Mouse (Mus musculus) midbrain, embryonic 14.5 days (tissue): ENCODE data around the gene Clstn2. TPM values are rescaled to one million over a fixed set of nuclear protein-coding genes. Genes with fewer than 3 reads are reported as not detected.

Experiments used
- ATAC-seq: fragments of 200-750 bp; cut with Nextera tagmentation; 2 replicates; pipeline ENCODE4 v1.8.0; 2017; ENCODE audit warnings: moderate number of reproducible peaks, moderate library complexity; ENCODE audit not compliant: low FRiP score, low TSS enrichment
- DNase-seq: peaks from one replicate; pipeline ENCODE4 v3.0.0-alpha.2; 2015
- H3K27ac ChIP-seq: fragments of 300-500 bp; sonication (generic); replicated peaks from 2 replicates; pipeline ENCODE4 v1.5.1; 2014; ENCODE audit warnings: mild to moderate bottlenecking, low read depth, low read length, moderate library complexity
- H3K27me3 ChIP-seq: fragments of 300-500 bp; sonication (generic); 2 replicates; pipeline ENCODE4 v1.6.1; 2014; ENCODE audit warnings: low read length, control low read depth, mixed read lengths; ENCODE audit not compliant: control insufficient read depth, insufficient read depth
- H3K36me3 ChIP-seq: fragments of 300-500 bp; sonication (generic); 2 replicates; pipeline ENCODE4 v1.6.1; 2014; ENCODE audit warnings: low read length, control low read depth; ENCODE audit not compliant: control insufficient read depth, insufficient read depth
- H3K4me1 ChIP-seq: fragments of 300-500 bp; sonication (generic); 2 replicates; pipeline ENCODE4 v1.6.1; 2014; ENCODE audit warnings: mild to moderate bottlenecking, antibody characterized with exemption, low read length, control low read depth; ENCODE audit not compliant: control insufficient read depth, insufficient read depth
- H3K4me2 ChIP-seq: fragments of 300-500 bp; sonication (generic); 2 replicates; pipeline ENCODE4 v1.6.1; 2014; ENCODE audit warnings: mild to moderate bottlenecking, low read length, moderate library complexity
- H3K4me3 ChIP-seq: fragments of 300-500 bp; sonication (generic); replicated peaks from 2 replicates; pipeline ENCODE4 v1.5.1; 2014; ENCODE audit warnings: low read depth, low read length
- H3K9ac ChIP-seq: fragments of 300-500 bp; sonication (generic); replicated peaks from 2 replicates; pipeline ENCODE4 v1.6.1; 2014; ENCODE audit warnings: mild to moderate bottlenecking, low read length, moderate library complexity
- H3K9me3 ChIP-seq: fragments of 300-500 bp; sonication (generic); 2 replicates; pipeline ENCODE4 v1.6.1; 2016; ENCODE audit warnings: low read length, control low read depth, mixed read lengths; ENCODE audit not compliant: control insufficient read depth
- WGBS: fragments of 180-500 bp; shearing (Covaris S2); extraction: QIAGEN DNeasy Blood & Tissue Kit; methylation state at CpG from one replicate; pipeline ENCODE4 v1.1.7; 2014; 5-methylcytosine and 5-hydroxymethylcytosine counted together
- polyA plus RNA-seq: library from polyadenylated mRNA; unstranded; fragments of >200 nt; fragmentation: Nextera tagmentation; extraction: Ambion mirVana; gene quantifications from 2 replicates; pipeline ENCODE4 v1.2.1, GENCODE M21; 2014

Gene Clstn2
- polyA plus RNA-seq, 1 experiment from 2014 or later, result 8.3 TPM

- Histone ChIP-seq H3K27ac (no peak overlapping the region), H3K9me3 (no peaks in the 10 kb centered on the region), H3K36me3 (no peaks in the 10 kb centered on the region), H3K4me2 (no peak overlapping the region), H3K4me3 (no peak overlapping the region), H3K9ac (no peak overlapping the region), H3K27me3 (no peaks in the 10 kb centered on the region), H3K4me1 (no peaks in the 10 kb centered on the region)
- WGBS, result 97% methylated on average over 1 of the region's 1 CpGs
- ATAC-seq, result no peak
- no peak for DNase-seq
These were observed 505.1 kb downstream of the Clstn2 start for GRCm38 (mm10) chr9:97527926-97528325.

GRCm38 (mm10) chr9:97527276-97527675, 505.7 kb downstream of the Clstn2 start:
- no peak for ATAC-seq
- Histone ChIP-seq H3K4me3 (no peak overlapping the region), H3K27me3 (no peaks in the 10 kb centered on the region), H3K9ac (no peak overlapping the region), H3K27ac (no peak overlapping the region), H3K4me1 (no peaks in the 10 kb centered on the region), H3K4me2 (no peak overlapping the region), H3K9me3 (no peaks in the 10 kb centered on the region), H3K36me3 (no peaks in the 10 kb centered on the region)
- no peak for DNase-seq
- 92% methylated on average over 1 of the region's 1 CpGs for WGBS

DNA sequence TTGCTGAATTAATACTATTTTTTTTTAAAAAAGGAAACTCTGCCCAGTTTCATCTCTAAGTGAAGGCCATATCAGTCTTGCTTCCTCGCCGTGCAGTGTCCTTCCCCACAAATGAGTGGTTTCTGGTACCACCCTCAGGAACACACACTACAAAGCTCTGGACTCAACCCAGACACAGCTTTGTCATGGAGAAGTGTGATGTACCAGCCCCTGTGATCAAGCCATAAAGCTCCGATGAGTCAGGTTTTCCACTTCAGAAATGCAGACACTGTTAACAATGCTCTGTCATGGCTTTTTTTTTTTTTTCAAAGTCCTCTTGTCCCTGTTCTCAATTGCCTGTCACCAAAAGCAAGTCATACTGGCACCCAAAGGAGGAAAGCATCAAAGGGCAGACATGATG, 507.4 kb downstream of the Clstn2 start:
- no peak overlapping the region for H3K4me2 ChIP-seq
- WGBS, result 89% methylated on average over 3 of the region's 3 CpGs
- H3K4me3 ChIP-seq, result no peak overlapping the region
- H3K27ac ChIP-seq, result no peak overlapping the region
- no peaks in the 10 kb centered on the region for H3K27me3 ChIP-seq
- ATAC-seq, result no peak
- no peaks in the 10 kb centered on the region for H3K4me1 ChIP-seq
- no peak overlapping the region for H3K9ac ChIP-seq
- DNase-seq, result no peak
- H3K36me3 ChIP-seq, result no peaks in the 10 kb centered on the region
- H3K9me3 ChIP-seq, result no peaks in the 10 kb centered on the region

GRCm38 (mm10) chr9:97524861-97525260, 508.1 kb downstream of the Clstn2 start:
- no peak overlapping the region for H3K4me2 ChIP-seq
- no peaks in the 10 kb centered on the region for H3K36me3 ChIP-seq
- no peaks in the 10 kb centered on the region for H3K9me3 ChIP-seq
- DNase-seq (no peak), ATAC-seq (no peak)
- H3K4me1 ChIP-seq, result no peaks in the 10 kb centered on the region
- no peaks in the 10 kb centered on the region for H3K27me3 ChIP-seq
- 76% methylated on average over 3 of the region's 3 CpGs for WGBS
- H3K27ac ChIP-seq, result no peak overlapping the region
- no peak overlapping the region for H3K4me3 ChIP-seq
- no peak overlapping the region for H3K9ac ChIP-seq

- H3K4me1 ChIP-seq, result no peaks in the 10 kb centered on the region
- WGBS, result 96% methylated on average over 3 of the region's 3 CpGs
- H3K27me3 ChIP-seq, result no peaks in the 10 kb centered on the region
- no peaks in the 10 kb centered on the region for H3K9me3 ChIP-seq
- no peak overlapping the region for H3K4me2 ChIP-seq
- H3K27ac ChIP-seq, result no peak overlapping the region
- no peak overlapping the region for H3K9ac ChIP-seq
- no peak for DNase-seq
- no peak for ATAC-seq
- H3K36me3 ChIP-seq, result no peaks in the 10 kb centered on the region
- H3K4me3 ChIP-seq, result no peak overlapping the region
These were observed 512.2 kb downstream of the Clstn2 start for GRCm38 (mm10) chr9:97520771-97521170.

GRCm38 (mm10) chr9:97517006-97517405, 516.0 kb downstream of the Clstn2 start:
- no peak overlapping the region for H3K9ac ChIP-seq
- no peaks in the 10 kb centered on the region for H3K9me3 ChIP-seq
- H3K27ac ChIP-seq, result no peak overlapping the region
- H3K4me2 ChIP-seq, result no peak overlapping the region
- DNase-seq (no peak), ATAC-seq (no peak)
- WGBS, result 64% methylated on average over 3 of the region's 3 CpGs
- H3K4me1 ChIP-seq, result no peaks in the 10 kb centered on the region
- no peak overlapping the region for H3K4me3 ChIP-seq
- H3K27me3 ChIP-seq, result no peaks in the 10 kb centered on the region
- H3K36me3 ChIP-seq, result no peaks in the 10 kb centered on the region

- 93% methylated on average over 2 of the region's 2 CpGs for WGBS
- no peak overlapping the region for H3K9ac ChIP-seq
- ATAC-seq, result no peak
- H3K9me3 ChIP-seq, result no peaks in the 10 kb centered on the region
- no peak overlapping the region for H3K4me3 ChIP-seq
- no peak for DNase-seq
- no peaks in the 10 kb centered on the region for H3K36me3 ChIP-seq
- no peaks in the 10 kb centered on the region for H3K4me1 ChIP-seq
- H3K27ac ChIP-seq, result no peak overlapping the region
- H3K4me2 ChIP-seq, result no peak overlapping the region
- H3K27me3 ChIP-seq, result no peaks in the 10 kb centered on the region
These were observed 518.3 kb downstream of the Clstn2 start for GRCm38 (mm10) chr9:97514639-97515038.

DNA sequence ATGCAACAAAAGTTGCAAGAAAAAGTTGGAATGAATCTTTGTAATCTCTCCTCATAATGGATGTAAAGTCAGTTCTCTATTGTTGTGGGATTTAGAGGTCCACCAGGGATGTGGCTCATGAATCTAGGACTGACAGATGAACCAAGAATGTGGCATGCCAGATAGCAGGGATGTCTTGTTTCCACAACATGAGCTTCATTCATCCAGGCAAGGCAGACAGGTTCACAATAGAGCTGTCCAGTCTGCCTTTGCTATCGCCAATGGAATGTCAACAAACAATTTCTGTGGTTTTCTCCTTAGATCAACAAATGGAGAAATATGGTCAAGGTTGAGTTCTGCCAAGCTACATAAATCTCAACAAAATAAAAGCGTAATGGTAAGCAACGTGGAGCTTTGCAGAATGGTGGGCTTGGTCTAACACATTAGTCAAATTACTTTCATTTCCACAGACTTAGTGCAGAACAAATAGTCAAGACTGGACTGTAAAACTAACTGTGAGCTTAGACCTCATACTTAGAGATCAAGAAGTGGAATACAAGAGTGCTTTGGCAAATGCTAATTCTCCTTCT, 520.6 kb downstream of the Clstn2 start:
- Histone ChIP-seq H3K4me1 (no peaks in the 10 kb centered on the region), H3K9me3 (no peaks in the 10 kb centered on the region), H3K9ac (no peak overlapping the region), H3K4me3 (no peak overlapping the region), H3K36me3 (no peaks in the 10 kb centered on the region), H3K4me2 (no peak overlapping the region), H3K27me3 (no peaks in the 10 kb centered on the region), H3K27ac (no peak overlapping the region)
- ATAC-seq, result no peak
- no peak for DNase-seq
- 74% methylated on average over 3 of the region's 3 CpGs for WGBS

DNA sequence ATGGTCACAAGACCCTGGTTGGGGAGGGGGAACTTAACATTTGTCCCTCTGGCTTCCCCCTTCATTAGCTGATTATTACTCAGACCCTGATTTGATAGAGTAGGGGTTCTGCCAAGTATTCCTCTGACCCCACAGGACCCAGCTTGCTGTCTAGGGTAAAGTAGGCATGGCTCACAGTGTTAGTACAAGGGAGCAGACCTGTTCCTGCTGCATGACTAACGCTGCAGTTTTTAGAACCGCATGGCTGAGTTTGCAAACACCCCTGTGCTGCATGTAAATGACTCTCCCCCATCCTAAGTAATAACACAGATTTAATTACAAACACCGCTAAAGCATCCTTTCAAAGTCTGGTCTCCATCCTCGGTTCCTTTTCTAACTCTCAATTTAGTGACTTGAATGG, 531.6 kb downstream of the Clstn2 start:
- Histone ChIP-seq H3K36me3 (no peaks in the 10 kb centered on the region), H3K9me3 (no peaks in the 10 kb centered on the region), H3K9ac (no peak overlapping the region), H3K4me3 (no peak overlapping the region), H3K27ac (no peak overlapping the region), H3K4me2 (no peak overlapping the region), H3K4me1 (no peaks in the 10 kb centered on the region), H3K27me3 (no peaks in the 10 kb centered on the region)
- ATAC-seq (no peak), DNase-seq (no peak)
- WGBS, result 70% methylated on average over 4 of the region's 4 CpGs
